Mouse (Mus musculus) ES-E14 (cell line): ENCODE results near the gene Gm17428. TPM values are rescaled to one million over a fixed set of nuclear protein-coding genes. Genes with fewer than 3 reads are reported as not detected.

Experiments used
- DNase-seq: peaks from one replicate; pipeline ENCODE4 v3.0.0-alpha.2; 2013; ENCODE audit warnings: low read depth, low spot score
- H3K27ac ChIP-seq: 2 replicates; pipeline ENCODE4 v1.5.1; 2012; ENCODE audit warnings: low read depth, mild to moderate bottlenecking, low read length, moderate library complexity, mixed read lengths; ENCODE audit not compliant: poor library complexity, insufficient read depth, severe bottlenecking
- H3K36me3 ChIP-seq: 2 replicates; pipeline ENCODE4 v1.6.1; 2012; ENCODE audit warnings: mild to moderate bottlenecking, low read length, moderate library complexity, mixed read lengths; ENCODE audit not compliant: control insufficient read depth, poor library complexity, insufficient read depth, severe bottlenecking
- H3K4me1 ChIP-seq, 2 experiments: fragments of 150-350 bp in 1 of 2; sonication (generic) in 1 of 2; 2 replicates each; pipeline ENCODE4 v1.6.1; 2012; ENCODE audit warnings: low read length in 2 of 2, mild to moderate bottlenecking in 1 of 2, mixed read lengths in 1 of 2; ENCODE audit not compliant: control insufficient read depth in 2 of 2, insufficient read depth in 2 of 2, poor library complexity in 1 of 2
- H3K4me3 ChIP-seq, 2 experiments: fragments of 150-350 bp in 1 of 2; sonication (generic) in 1 of 2; 2 replicates each; pipeline ENCODE4 v1.5.1; 2012; ENCODE audit warnings: low read length in 2 of 2, low read depth in 1 of 2, mild to moderate bottlenecking in 1 of 2, mixed read lengths in 1 of 2; ENCODE audit not compliant: insufficient read depth in 1 of 2, poor library complexity in 1 of 2, severe bottlenecking in 1 of 2
- H3K9ac ChIP-seq: 2 replicates; pipeline ENCODE4 v1.6.1; 2012; ENCODE audit warnings: low read depth, mild to moderate bottlenecking, low read length, mixed read lengths; ENCODE audit not compliant: poor library complexity, insufficient read depth, severe bottlenecking
- H3K9me3 ChIP-seq: fragments of 150-350 bp; sonication (generic); 2 replicates; pipeline ENCODE4 v1.6.1; 2012; ENCODE audit warnings: low read depth, mild to moderate bottlenecking, low read length; ENCODE audit not compliant: control insufficient read depth, insufficient read depth
- CHD2 ChIP-seq: IDR thresholded peaks from 2 replicates; pipeline ENCODE4 v1.6.1; 2014; ENCODE audit warnings: mild to moderate bottlenecking, low read depth, low read length, inconsistent platforms
- HCFC1 ChIP-seq: IDR thresholded peaks from 2 replicates; pipeline ENCODE4 v1.6.1; 2012; ENCODE audit warnings: low read length, inconsistent platforms, borderline replicate concordance; ENCODE audit not compliant: insufficient read depth
- MAFK ChIP-seq: IDR thresholded peaks from 2 replicates; pipeline ENCODE4 v1.6.1; 2014; ENCODE audit warnings: mild to moderate bottlenecking, low read depth, low read length, inconsistent platforms; ENCODE audit not compliant: insufficient read depth
- ZC3H11A ChIP-seq: IDR thresholded peaks from 2 replicates; pipeline ENCODE4 v1.6.1; 2012; ENCODE audit warnings: low read depth, mild to moderate bottlenecking, inconsistent platforms, low read length, borderline replicate concordance
- ZNF384 ChIP-seq: IDR thresholded peaks from 2 replicates; pipeline ENCODE4 v1.6.1; 2012; ENCODE audit warnings: low read depth, low read length, inconsistent platforms
- in situ Hi-C, 2 experiments: fragments of 600-800 bp; cut with MboI; formaldehyde crosslinking; loops; one replicate each; pipeline ENCODE4 v1.15.1; 2025; ENCODE audit warnings: low sequenced_read_pairs in 2 of 2, inconsistent platforms in 1 of 2; ENCODE audit not compliant: unreplicated experiment in 2 of 2
- total RNA-seq: library from RNA; depleted of rRNA; stranded (reverse); fragments of 300-350 nt; gene quantifications from 2 replicates; pipeline ENCODE4 v1.2.3, GENCODE M21; 2012

Gm17428 gene
- total RNA-seq, 1 experiment: not detected

DNA sequence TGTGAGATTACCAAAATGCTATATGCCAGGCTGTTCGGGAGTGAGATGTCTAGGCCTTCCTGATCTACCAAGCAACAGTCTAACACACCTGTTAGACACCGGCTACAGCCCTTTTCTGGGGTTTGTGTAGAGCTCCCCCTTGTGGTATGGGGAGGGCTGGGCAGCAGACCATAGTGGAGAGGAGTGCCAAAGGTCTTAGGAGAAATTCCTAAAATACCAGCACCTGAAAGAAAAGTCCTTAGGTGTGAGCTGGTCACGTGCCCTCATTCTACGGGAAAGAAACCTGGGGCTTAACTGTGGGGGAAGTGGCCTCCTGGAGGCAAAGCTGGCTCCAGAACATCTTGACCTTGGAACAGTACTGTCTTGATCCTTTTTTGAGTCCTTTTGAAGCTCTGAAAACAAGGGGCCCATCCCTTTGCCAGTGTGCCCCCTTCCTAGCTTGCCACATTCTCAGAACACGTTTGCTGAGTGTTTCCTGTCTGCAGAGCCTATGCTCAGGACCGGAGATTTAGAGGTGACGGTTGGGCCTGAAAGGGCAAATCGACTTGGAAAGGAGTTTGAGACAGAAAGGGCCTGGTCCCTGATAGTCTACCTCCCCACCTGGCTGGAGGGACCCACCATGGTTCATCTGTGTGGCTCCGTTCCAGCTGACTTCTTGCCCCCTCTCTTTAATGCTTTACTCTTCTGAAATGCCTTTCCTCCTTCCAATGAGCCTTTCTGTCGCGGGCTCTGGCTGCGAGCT lies 37.1 kb upstream of the Gm17428 start:
- H3K36me3 ChIP-seq: no peaks in the 10 kb centered on the region
- TF ChIP-seq CHD2: no peak
- TF ChIP-seq ZC3H11A: peak; percentile 65; the same call in 1 of the 2 replicates
- in situ Hi-C loops: no loop called here
- peaks cover 5 to 13% of the 10 kb centered on the region in 2 experiments; a peak in 2 of 4 replicates for H3K4me1 ChIP-seq
- H3K9ac ChIP-seq: no peak overlapping the region
- no peak overlapping the region for H3K4me3 ChIP-seq
- H3K27ac ChIP-seq: no peak overlapping the region
- peak; percentile 90 for DNase-seq
- H3K9me3 ChIP-seq: no peaks in the 10 kb centered on the region

DNA sequence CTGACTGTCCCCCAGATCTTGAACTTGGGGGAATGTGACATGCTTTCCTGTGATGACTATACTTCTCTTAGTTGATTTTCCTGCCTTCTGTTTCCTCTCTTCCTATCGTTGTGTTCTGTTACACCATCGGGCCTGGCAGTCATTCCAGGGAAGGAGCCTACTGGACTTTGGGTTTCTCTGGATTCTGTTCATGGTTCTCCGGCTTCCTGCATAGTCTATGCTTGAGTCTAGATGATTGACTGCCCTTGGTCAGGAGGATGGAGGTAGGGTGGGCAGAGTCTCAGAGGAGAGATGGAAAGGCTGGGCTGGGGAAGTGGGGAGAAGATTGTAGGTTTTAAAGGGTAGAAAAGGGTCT lies 36.6 kb upstream of the Gm17428 start:
- no peak overlapping the region for H3K9ac ChIP-seq
- TF ChIP-seq ZNF384: no peak
- TF ChIP-seq MAFK: no peak
- no peak for TF ChIP-seq HCFC1
- TF ChIP-seq ZC3H11A: no peak
- TF ChIP-seq CHD2: no peak
- no peak for DNase-seq
- H3K4me3 ChIP-seq: no peak overlapping the region
- H3K4me1 ChIP-seq: peaks cover 5 to 12% of the 10 kb centered on the region in 2 experiments; a peak in 2 of 4 replicates
- in situ Hi-C loops: no loop called here
- no peaks in the 10 kb centered on the region for H3K36me3 ChIP-seq
- no peaks in the 10 kb centered on the region for H3K9me3 ChIP-seq
- no peak overlapping the region for H3K27ac ChIP-seq

DNA sequence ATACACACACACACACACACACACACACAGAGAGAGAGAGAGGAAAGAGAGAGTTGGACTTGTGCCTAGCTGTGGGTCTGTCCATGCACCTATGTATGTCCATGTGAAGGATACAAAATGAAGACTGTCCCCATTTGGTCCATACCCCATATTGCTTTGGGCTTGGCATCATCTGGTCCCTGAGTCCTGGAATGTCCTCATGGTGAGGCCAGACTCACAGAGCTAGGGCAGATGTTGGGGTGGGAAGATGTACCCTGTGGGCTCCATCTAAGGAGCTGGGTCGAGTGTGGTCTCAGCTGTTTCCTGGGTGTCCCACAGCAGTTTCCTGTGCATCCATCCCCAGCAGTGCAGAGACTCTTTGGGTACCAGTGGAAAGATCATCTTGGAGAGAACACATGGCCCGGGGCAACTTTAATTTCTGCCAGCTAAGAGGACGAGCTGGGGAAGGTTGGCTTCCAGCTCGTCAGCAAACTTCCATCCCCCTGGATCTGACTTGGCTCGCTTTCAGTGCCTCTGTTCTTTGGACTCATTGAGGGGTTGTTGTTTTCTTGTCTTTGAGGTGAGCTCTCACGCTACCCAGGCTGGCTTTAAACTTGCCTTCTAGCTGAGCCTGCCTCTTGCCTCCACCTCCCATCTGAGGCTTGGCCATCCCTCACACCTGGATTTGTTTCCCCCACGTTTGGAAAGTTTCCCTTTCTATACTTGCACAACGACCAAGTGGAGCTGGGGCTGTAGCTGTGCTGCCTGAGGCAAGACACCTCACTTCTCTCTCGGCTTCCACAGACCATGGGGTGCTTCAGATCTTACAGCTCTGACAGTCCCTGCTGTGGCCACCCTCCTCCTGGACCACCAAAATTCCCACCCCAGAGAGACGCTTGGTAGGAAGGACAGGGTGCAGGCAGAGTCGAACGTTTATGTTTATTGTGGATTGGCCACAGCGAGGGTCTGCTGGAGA lies 35.4 kb upstream of the Gm17428 start:
- Histone ChIP-seq H3K4me1 (peaks cover 3 to 9% of the 10 kb centered on the region in 2 experiments; a peak in 2 of 4 replicates), H3K4me3 (no peak overlapping the region), H3K36me3 (no peaks in the 10 kb centered on the region), H3K27ac (no peak overlapping the region), H3K9ac (no peak overlapping the region), H3K9me3 (no peaks in the 10 kb centered on the region)
- no peak for TF ChIP-seq CHD2
- no peak for TF ChIP-seq ZNF384
- TF ChIP-seq ZC3H11A: no peak
- TF ChIP-seq HCFC1: no peak
- in situ Hi-C loops: no loop called here
- DNase-seq: no peak

DNA sequence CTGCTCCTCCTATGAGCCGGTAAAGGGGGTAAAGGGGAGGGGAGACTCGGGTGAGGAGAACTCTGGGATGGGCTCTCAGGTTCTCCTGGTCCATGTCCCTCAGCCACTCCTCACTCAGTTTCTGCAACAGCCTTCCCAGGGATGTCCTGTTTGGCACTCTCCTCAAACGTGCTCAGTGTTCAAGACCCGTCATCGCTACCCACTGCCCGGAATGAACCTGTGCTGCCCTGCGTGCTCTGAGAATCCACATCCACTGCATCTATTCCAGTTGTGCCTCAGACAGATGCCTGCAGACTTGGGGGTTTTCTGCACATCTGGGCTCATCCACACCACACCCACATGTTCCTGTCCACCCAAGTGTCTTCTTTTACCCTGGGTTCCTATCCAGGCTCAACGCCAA lies 34.3 kb upstream of the Gm17428 start:
- H3K4me1 ChIP-seq: peaks cover 3 to 9% of the 10 kb centered on the region in 2 experiments; a peak in 2 of 4 replicates
- H3K9me3 ChIP-seq: no peaks in the 10 kb centered on the region
- H3K9ac ChIP-seq: no peak overlapping the region
- H3K27ac ChIP-seq: no peak overlapping the region
- H3K36me3 ChIP-seq: no peaks in the 10 kb centered on the region
- in situ Hi-C loops: no loop called here
- DNase-seq: no peak
- TF ChIP-seq MAFK (no peak), ZNF384 (no peak), HCFC1 (no peak), CHD2 (no peak), ZC3H11A (no peak)
- H3K4me3 ChIP-seq: no peak overlapping the region
